Mouse (Mus musculus) ovary, postnatal 10 days (tissue): Measurements from ENCODE around the gene Antxr2.
A peak's percentile ranks its signal among the peaks of the same experiment; 100 is the strongest.

Experiments used
- DNase-seq: peaks from one replicate; pipeline ENCODE4 v3.0.0; 2022; ENCODE audit warnings: low spot score

The Antxr2 gene

GRCm38 (mm10) chr5:98030902-98031641 lies at the start of gene Antxr2:
TSS of gene Antxr2 (minus strand) at chr5:98031043.
- no peak for DNase-seq

GRCm38 (mm10) chr5:98076612-98077011 lies 45.8 kb upstream of the Antxr2 start:
- DNase-seq = no peak

GRCm38 (mm10) chr5:98069191-98069590 lies 38.3 kb upstream of the Antxr2 start:
- no peak for DNase-seq

GRCm38 (mm10) chr5:98055275-98055674 lies 24.4 kb upstream of the Antxr2 start:
- DNase-seq = no peak

- no peak for DNase-seq
Measured at GRCm38 (mm10) chr5:98054834-98055233, 24.0 kb upstream of the Antxr2 start.

- no peak for DNase-seq
Measured at GRCm38 (mm10) chr5:98034928-98035327, 4.1 kb upstream of the Antxr2 start.

- DNase-seq = no peak
Measured at GRCm38 (mm10) chr5:98034207-98034606, 3.4 kb upstream of the Antxr2 start.

- no peak for DNase-seq
Measured at GRCm38 (mm10) chr5:98032803-98033420, 2.1 kb upstream of the Antxr2 start.

GRCm38 (mm10) chr5:98030091-98030901 lies 547 bp downstream of the Antxr2 start:
- DNase-seq = peak; percentile 58

GRCm38 (mm10) chr5:98027688-98028389 lies 3.0 kb downstream of the Antxr2 start:
- DNase-seq = no peak

GRCm38 (mm10) chr5:98025921-98026320 lies 4.9 kb downstream of the Antxr2 start:
- DNase-seq = no peak

- DNase-seq = no peak
Measured at GRCm38 (mm10) chr5:98024545-98024944, 6.3 kb downstream of the Antxr2 start.

GRCm38 (mm10) chr5:98021518-98021917 lies 9.3 kb downstream of the Antxr2 start:
- no peak for DNase-seq

GRCm38 (mm10) chr5:98020658-98021057 lies 10.2 kb downstream of the Antxr2 start:
- no peak for DNase-seq

GRCm38 (mm10) chr5:98019396-98019795 lies 11.4 kb downstream of the Antxr2 start:
- DNase-seq = no peak

- DNase-seq = no peak
Measured at GRCm38 (mm10) chr5:98018162-98018561, 12.7 kb downstream of the Antxr2 start.

GRCm38 (mm10) chr5:98016247-98017203 lies 14.3 kb downstream of the Antxr2 start:
- no peak for DNase-seq

GRCm38 (mm10) chr5:98005751-98006150 lies 25.1 kb downstream of the Antxr2 start:
- DNase-seq = no peak

- DNase-seq = no peak
Measured at GRCm38 (mm10) chr5:97999261-97999824, 31.5 kb downstream of the Antxr2 start.

- DNase-seq = no peak
Measured at GRCm38 (mm10) chr5:97996500-97997176, 34.2 kb downstream of the Antxr2 start.
